Mouse (Mus musculus) liver, embryonic 15.5 days (tissue): ENCODE data around the gene Llcfc1. TPM values are rescaled to one million over a fixed set of nuclear protein-coding genes. Genes with fewer than 3 reads are reported as not detected.

ENCODE experiments used
- ATAC-seq: fragments of 200-750 bp; cut with Nextera tagmentation; 2 replicates; pipeline ENCODE4 v1.8.0; 2017; ENCODE audit warnings: moderate number of reproducible peaks, mild to moderate bottlenecking, moderate library complexity; ENCODE audit not compliant: insufficient read depth
- H3K27ac ChIP-seq: fragments of 300-500 bp; sonication (generic); replicated peaks from 2 replicates; pipeline ENCODE4 v1.5.1; 2015; ENCODE audit warnings: mild to moderate bottlenecking, inconsistent platforms
- H3K27me3 ChIP-seq: fragments of 300-500 bp; sonication (generic); 2 replicates; pipeline ENCODE4 v1.6.1; 2015; ENCODE audit warnings: mild to moderate bottlenecking, inconsistent platforms
- H3K36me3 ChIP-seq: fragments of 300-500 bp; sonication (generic); replicated peaks from 2 replicates; pipeline ENCODE4 v1.6.1; 2015; ENCODE audit warnings: moderate library complexity, mild to moderate bottlenecking, inconsistent platforms
- H3K4me1 ChIP-seq: fragments of 300-500 bp; sonication (generic); replicated peaks from 2 replicates; pipeline ENCODE4 v1.6.1; 2015; ENCODE audit warnings: inconsistent platforms
- H3K4me2 ChIP-seq: fragments of 300-500 bp; sonication (generic); 2 replicates; pipeline ENCODE4 v1.6.1; 2015; ENCODE audit warnings: moderate library complexity, mild to moderate bottlenecking, inconsistent platforms
- H3K4me3 ChIP-seq: fragments of 300-500 bp; sonication (generic); replicated peaks from 2 replicates; pipeline ENCODE4 v1.5.1; 2015; ENCODE audit warnings: mild to moderate bottlenecking, inconsistent platforms
- H3K9ac ChIP-seq: fragments of 300-500 bp; sonication (generic); 2 replicates; pipeline ENCODE4 v1.6.1; 2015; ENCODE audit warnings: moderate library complexity, mild to moderate bottlenecking, inconsistent platforms
- H3K9me3 ChIP-seq: fragments of 300-500 bp; sonication (generic); replicated peaks from 2 replicates; pipeline ENCODE4 v1.6.1; 2016; ENCODE audit warnings: inconsistent platforms
- WGBS: fragments of 180-500 bp; shearing (Covaris S2); methylation state at CpG from one replicate; pipeline ENCODE4 v1.1.7; 2015; ENCODE audit warnings: mixed read lengths; ENCODE audit not compliant: insufficient replicate concordance; 5-methylcytosine and 5-hydroxymethylcytosine counted together
- polyA plus RNA-seq: library from polyadenylated mRNA; unstranded; fragments of >200 nt; fragmentation: Nextera tagmentation; extraction: Ambion mirVana; gene quantifications from 2 replicates; pipeline ENCODE4 v1.2.1, GENCODE M21; 2015

The Llcfc1 gene
- polyA plus RNA-seq: 0.12 TPM in 1 of 2 replicates, not detected in the other

GRCm38 (mm10) chr6:41684131-41684530, at the start of gene Llcfc1:
TSS of gene Llcfc1 (plus strand) at chr6:41684431.
- no peak within 1 kb of the TSS for H3K9ac ChIP-seq
- peaks cover 34% of the 10 kb centered on the region for H3K4me1 ChIP-seq
- H3K9me3 ChIP-seq: no peaks in the 10 kb centered on the region
- H3K4me3 ChIP-seq: no peak within 1 kb of the TSS
- no peaks in the 10 kb centered on the region for H3K27me3 ChIP-seq
- peaks cover 53% of the 10 kb centered on the region for H3K36me3 ChIP-seq
- ATAC-seq: no peak
- peak within 1 kb of the TSS; percentile 67 for H3K27ac ChIP-seq
- WGBS: 91% methylated on average over 2 of the region's 2 CpGs
- H3K4me2 ChIP-seq: no peak within 1 kb of the TSS

- Histone ChIP-seq H3K4me3 (no peak overlapping the region), H3K27ac (no peak overlapping the region), H3K27me3 (no peaks in the 10 kb centered on the region), H3K4me1 (no peaks in the 10 kb centered on the region), H3K36me3 (no peaks in the 10 kb centered on the region), H3K9ac (no peak overlapping the region), H3K4me2 (no peak overlapping the region), H3K9me3 (no peaks in the 10 kb centered on the region)
- WGBS: 43% methylated on average over 1 of the region's 1 CpGs
- no peak for ATAC-seq
Observed at GRCm38 (mm10) chr6:41635211-41635610, 49.0 kb upstream of the Llcfc1 start.

- no peaks in the 10 kb centered on the region for H3K9me3 ChIP-seq
- no peak for ATAC-seq
- H3K4me3 ChIP-seq: no peak within 1 kb of the TSS
- no peaks in the 10 kb centered on the region for H3K4me1 ChIP-seq
- no peak within 1 kb of the TSS for H3K9ac ChIP-seq
- H3K27ac ChIP-seq: no peak within 1 kb of the TSS
- H3K4me2 ChIP-seq: no peak within 1 kb of the TSS
- 48% methylated on average over 5 of the region's 5 CpGs for WGBS
- H3K36me3 ChIP-seq: no peaks in the 10 kb centered on the region
- H3K27me3 ChIP-seq: no peaks in the 10 kb centered on the region
Observed at GRCm38 (mm10) chr6:41636178-41636577, 48.1 kb upstream of the Llcfc1 start, which contains the start of gene Trpv6. TSS of gene Trpv6 (minus strand) at chr6:41636405.

DNA sequence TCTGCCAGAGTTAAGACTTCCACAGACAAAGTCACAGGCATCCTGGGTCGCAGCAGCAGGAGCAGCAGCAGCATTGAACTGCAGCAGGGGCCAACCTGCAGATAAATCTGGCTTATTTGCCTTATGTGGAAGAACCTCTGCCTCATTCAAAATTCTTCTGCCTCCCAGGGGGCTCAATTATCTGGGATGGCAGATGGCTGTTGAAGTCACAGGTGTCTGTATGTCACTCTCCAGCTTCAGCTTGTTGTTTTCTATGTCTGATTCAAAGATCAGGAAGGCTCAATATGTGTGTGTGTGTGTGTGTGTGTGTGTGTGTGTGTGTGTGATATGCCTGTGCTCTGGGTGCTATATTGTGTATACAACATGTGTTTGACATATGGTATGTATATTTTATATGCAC, 46.8 kb upstream of the Llcfc1 start:
- Histone ChIP-seq H3K27me3 (no peaks in the 10 kb centered on the region), H3K36me3 (no peaks in the 10 kb centered on the region), H3K4me2 (no peak overlapping the region), H3K9ac (no peak overlapping the region), H3K4me3 (no peak overlapping the region), H3K9me3 (no peaks in the 10 kb centered on the region), H3K4me1 (no peaks in the 10 kb centered on the region), H3K27ac (no peak overlapping the region)
- no peak for ATAC-seq
- 44% methylated on average over 1 of the region's 1 CpGs for WGBS

DNA sequence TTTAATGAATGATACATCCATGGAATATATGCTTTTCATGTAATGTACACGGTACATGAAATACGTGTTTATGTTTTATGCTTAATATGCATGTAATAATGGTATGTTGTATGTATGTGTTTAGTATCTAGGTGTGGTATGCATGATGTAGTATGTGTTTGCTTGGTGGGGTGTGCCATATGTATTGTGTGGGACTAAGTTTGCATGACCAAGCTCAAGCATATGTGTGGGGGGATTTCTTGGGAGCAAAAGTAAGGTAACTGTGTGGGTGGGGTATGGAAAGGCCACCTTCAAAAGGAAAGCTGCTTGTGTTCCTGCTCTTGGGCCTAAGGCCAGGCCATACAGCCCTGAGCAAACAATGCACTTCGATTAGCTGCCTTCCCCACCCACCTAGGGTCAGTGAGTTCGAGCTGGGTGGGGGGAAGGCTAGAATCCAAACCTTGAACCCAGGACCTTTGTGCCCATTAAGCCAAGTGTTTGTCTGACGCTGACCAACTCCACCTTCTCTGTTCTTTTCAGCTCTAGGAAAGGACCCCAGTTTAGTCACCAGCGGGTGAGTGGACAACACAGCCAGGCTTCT, 46.2 kb upstream of the Llcfc1 start:
- H3K9ac ChIP-seq: no peak overlapping the region
- no peaks in the 10 kb centered on the region for H3K9me3 ChIP-seq
- no peak overlapping the region for H3K4me2 ChIP-seq
- no peak for ATAC-seq
- WGBS: 49% methylated on average over 6 of the region's 6 CpGs
- 0 out of 2 replicates have a peak, but pooled peaks cover 1% of the 10 kb centered on the region for H3K4me1 ChIP-seq
- no peaks in the 10 kb centered on the region for H3K27me3 ChIP-seq
- no peak overlapping the region for H3K4me3 ChIP-seq
- H3K36me3 ChIP-seq: no peaks in the 10 kb centered on the region
- H3K27ac ChIP-seq: no peak overlapping the region

- no peak for ATAC-seq
- WGBS: 63% methylated on average over 3 of the region's 3 CpGs
- Histone ChIP-seq H3K4me3 (no peak overlapping the region), H3K9me3 (no peaks in the 10 kb centered on the region), H3K36me3 (no peaks in the 10 kb centered on the region), H3K4me2 (no peak overlapping the region), H3K4me1 (0 out of 2 replicates have a peak, but pooled peaks cover 3% of the 10 kb centered on the region), H3K27me3 (no peaks in the 10 kb centered on the region), H3K9ac (no peak overlapping the region), H3K27ac (no peak overlapping the region)
Observed at GRCm38 (mm10) chr6:41640449-41640848, 43.8 kb upstream of the Llcfc1 start.

GRCm38 (mm10) chr6:41641173-41641866, 42.9 kb upstream of the Llcfc1 start:
- no peak for ATAC-seq
- WGBS: 58% methylated on average over 6 of the region's 6 CpGs
- Histone ChIP-seq H3K4me2 (no peak overlapping the region), H3K9me3 (no peaks in the 10 kb centered on the region), H3K4me3 (no peak overlapping the region), H3K36me3 (no peaks in the 10 kb centered on the region), H3K9ac (no peak overlapping the region), H3K27ac (no peak overlapping the region), H3K27me3 (no peaks in the 10 kb centered on the region), H3K4me1 (0 out of 2 replicates have a peak, but pooled peaks cover 3% of the 10 kb centered on the region)

GRCm38 (mm10) chr6:41642765-41643164, 41.5 kb upstream of the Llcfc1 start:
- Histone ChIP-seq H3K27ac (no peak overlapping the region), H3K9me3 (no peaks in the 10 kb centered on the region), H3K9ac (no peak overlapping the region), H3K27me3 (no peaks in the 10 kb centered on the region), H3K4me2 (no peak overlapping the region), H3K36me3 (no peaks in the 10 kb centered on the region), H3K4me1 (0 out of 2 replicates have a peak, but pooled peaks cover 3% of the 10 kb centered on the region), H3K4me3 (no peak overlapping the region)
- WGBS: 67% methylated on average over 4 of the region's 4 CpGs
- ATAC-seq: no peak

GRCm38 (mm10) chr6:41643227-41643626, 41.0 kb upstream of the Llcfc1 start:
- H3K27me3 ChIP-seq: no peaks in the 10 kb centered on the region
- no peak overlapping the region for H3K27ac ChIP-seq
- no peaks in the 10 kb centered on the region for H3K36me3 ChIP-seq
- no peak overlapping the region for H3K4me2 ChIP-seq
- H3K9me3 ChIP-seq: no peaks in the 10 kb centered on the region
- ATAC-seq: peak; percentile 31; the same call in 1 of the 2 replicates
- 65% methylated on average over 3 of the region's 3 CpGs for WGBS
- 0 out of 2 replicates have a peak, but pooled peaks cover 3% of the 10 kb centered on the region for H3K4me1 ChIP-seq
- no peak overlapping the region for H3K4me3 ChIP-seq
- H3K9ac ChIP-seq: no peak overlapping the region

DNA sequence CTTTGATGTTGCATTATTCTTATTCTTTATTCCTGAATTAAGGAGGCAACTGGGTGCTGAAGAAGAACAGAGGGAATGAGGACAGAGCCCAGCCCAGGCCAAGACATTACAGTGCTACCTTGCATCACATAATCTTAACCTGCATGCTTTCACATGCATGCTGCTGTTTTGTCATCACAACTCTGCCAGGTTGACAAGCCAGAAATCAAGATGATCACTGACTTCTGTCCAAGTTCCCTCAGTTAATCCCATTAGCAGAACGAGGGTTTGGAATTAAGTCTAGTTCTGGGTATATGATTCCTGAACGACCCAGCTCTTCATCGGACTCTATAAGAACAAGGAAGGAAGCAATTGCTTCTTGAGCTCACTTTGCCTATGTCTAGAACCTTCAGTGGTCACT, 38.0 kb upstream of the Llcfc1 start:
- no peak overlapping the region for H3K27ac ChIP-seq
- no peak overlapping the region for H3K4me3 ChIP-seq
- no peaks in the 10 kb centered on the region for H3K27me3 ChIP-seq
- no peak overlapping the region for H3K9ac ChIP-seq
- no peak overlapping the region for H3K4me2 ChIP-seq
- H3K9me3 ChIP-seq: no peaks in the 10 kb centered on the region
- 0 out of 2 replicates have a peak, but pooled peaks cover 3% of the 10 kb centered on the region for H3K4me1 ChIP-seq
- H3K36me3 ChIP-seq: no peaks in the 10 kb centered on the region
- WGBS: 65% methylated on average over 3 of the region's 3 CpGs
- ATAC-seq: no peak

- Histone ChIP-seq H3K4me2 (no peak overlapping the region), H3K4me3 (no peak overlapping the region), H3K27ac (no peak overlapping the region), H3K36me3 (no peaks in the 10 kb centered on the region), H3K9me3 (no peaks in the 10 kb centered on the region), H3K9ac (no peak overlapping the region), H3K27me3 (no peaks in the 10 kb centered on the region), H3K4me1 (0 out of 2 replicates have a peak, but pooled peaks cover 3% of the 10 kb centered on the region)
- no peak for ATAC-seq
Observed at GRCm38 (mm10) chr6:41646672-41647071, 37.6 kb upstream of the Llcfc1 start.
